Mouse (Mus musculus): ENCODE data around the gene Slc32a1.
A peak's percentile ranks its signal among the peaks of the same experiment; 100 is the strongest.

Slc32a1 gene

DNA sequence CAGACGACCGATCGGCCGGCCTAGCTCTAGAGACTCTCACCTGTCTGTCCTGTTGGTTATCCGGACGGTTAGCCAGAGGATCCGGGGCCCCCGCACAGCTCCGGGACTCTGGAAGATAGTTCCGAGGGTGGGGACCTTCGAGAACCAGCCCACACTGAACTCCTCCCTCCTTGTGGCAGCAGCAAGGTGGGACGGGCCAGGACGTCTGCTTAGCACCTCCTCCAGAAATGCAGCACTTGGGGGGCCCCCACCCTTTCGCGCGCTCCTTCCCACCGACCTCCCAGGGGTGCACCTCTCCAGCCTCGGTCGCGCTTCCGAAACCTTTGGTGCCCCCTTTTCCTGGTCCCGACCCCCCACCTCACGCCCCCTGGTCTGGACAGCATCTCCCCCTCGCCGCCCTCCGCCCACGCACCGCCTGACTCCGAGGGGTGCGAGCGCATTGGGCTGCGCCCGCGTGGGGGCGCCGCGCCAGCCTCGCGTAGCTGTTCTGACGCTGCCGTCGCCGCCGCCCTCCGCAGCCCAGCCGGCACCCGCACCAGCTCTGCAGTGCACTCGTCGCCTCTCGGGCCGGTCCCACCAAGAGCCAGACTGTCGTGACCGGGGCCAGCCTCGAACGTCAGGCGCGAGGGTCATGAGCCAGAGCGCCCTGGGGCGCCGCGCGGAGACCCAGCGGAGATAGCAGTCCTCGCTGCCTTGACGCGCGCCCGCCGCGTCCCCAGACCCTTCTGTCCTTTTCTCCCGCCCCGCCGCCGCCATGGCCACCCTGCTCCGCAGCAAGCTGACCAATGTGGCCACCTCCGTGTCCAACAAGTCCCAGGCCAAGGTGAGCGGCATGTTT is at the start of gene Slc32a1:
TSS of gene Slc32a1 (plus strand) at position 280 of the 838 bp plus-strand sequence.
- no peak for DNase-seq

DNA sequence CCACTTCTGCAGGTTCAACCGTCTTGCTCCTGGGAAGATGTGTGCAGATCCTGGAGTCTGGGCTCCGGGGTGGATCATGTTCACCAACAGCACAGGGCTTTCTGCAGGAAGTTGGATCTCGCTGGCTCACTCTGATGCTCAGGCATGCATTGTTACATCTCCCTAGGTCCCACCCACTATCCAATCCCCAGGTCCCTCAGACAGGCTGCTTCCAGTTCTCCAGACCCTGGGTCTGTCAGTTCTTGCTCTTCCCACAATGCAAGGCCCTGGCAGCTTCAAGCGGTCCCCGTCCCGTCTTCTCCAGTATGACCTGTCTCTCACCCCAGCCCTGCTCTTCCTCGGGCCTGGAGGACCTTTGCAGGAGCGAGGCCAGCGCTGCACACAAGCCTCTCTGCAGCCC is 49.8 kb upstream of the Slc32a1 start:
- DNase-seq, result no peak

DNA sequence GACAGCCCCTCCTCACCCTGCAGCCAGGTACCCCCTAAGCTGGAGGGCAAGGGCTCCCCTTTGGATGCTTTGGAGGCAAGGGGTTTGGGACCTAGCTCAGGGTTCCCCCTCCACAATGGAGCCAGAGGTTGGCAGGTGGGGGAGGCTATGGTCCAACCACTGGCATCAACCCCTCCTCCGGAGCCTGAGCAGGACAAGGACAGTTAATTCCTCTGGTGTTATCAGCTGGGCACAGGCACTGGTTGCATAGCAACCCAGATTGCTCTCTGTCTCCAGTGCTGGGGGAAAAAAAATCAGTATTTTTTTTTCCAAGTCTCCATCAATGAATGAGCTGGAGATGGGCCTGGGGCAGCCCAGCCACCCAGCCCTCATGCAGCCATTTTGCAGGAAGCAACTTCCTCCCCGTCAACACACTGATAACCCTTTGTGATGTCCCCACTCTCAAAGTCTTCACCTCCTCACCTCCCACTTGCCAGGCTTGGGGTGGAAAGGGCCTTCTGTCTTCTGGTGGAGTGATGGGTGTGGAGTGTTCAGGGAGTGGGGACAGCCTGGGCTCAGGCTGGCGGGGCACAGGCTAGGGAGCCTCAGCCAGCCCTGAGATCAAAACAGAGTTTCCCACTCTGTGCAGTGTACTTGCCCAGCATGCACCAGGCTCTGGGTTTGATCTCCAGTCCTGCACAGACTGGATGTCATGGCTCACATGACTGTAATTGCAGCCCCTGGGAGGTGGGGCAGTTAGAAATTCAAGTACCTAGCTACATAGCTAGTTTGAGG is 49.0 kb upstream of the Slc32a1 start:
- no peak for DNase-seq

DNA sequence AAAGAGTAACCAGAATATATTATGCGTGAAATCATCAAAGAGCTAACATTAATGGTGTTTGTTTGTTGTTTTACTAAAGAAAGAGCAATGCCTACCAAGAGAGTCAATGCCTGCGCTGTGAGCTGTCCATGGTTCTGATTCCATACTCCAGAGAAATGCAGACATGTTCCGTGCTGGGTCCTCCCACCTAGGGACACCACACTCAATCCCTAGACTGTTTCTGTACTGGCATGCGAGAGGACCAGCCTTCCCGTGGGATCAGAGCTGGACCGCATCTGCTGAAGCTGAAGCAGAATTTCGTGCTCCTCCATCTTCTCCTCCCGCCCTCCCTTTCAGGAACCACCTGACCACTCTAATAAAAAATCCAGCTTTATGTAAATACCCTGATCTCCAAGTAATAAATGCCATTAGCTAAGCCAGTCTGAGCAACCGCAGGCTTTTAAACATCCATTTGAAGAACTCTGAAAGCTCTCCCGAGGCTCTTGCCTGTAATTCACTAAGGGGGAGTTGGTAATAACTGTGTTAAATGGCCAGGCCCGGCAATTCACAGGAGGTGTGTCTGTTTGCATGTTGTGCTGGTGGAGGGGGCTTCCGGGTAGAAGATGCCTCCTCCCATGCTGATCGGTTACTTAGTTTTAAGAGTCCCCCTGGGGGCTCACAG is 40.0 kb upstream of the Slc32a1 start:
- DNase-seq, result no peak

DNA sequence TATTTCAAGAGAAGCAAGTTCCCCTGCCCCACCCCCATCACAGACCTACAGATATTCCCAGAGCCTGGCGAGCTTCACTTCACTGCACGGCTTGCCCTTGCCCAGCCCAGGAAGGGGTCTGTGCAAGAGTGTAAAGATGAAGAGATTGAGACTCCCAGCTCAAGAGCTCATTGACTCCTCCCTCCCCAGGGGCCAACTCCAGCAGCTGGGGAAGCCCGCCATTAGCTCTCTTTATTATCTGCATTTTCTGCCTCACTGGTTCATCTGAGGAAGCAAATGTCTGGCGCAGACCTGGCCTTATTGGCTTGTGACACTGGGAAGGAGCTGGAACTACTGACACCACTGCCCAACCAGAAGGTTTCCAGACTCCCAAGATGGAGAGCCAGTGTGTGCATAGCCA is 30.6 kb upstream of the Slc32a1 start:
- no peak for DNase-seq

DNA sequence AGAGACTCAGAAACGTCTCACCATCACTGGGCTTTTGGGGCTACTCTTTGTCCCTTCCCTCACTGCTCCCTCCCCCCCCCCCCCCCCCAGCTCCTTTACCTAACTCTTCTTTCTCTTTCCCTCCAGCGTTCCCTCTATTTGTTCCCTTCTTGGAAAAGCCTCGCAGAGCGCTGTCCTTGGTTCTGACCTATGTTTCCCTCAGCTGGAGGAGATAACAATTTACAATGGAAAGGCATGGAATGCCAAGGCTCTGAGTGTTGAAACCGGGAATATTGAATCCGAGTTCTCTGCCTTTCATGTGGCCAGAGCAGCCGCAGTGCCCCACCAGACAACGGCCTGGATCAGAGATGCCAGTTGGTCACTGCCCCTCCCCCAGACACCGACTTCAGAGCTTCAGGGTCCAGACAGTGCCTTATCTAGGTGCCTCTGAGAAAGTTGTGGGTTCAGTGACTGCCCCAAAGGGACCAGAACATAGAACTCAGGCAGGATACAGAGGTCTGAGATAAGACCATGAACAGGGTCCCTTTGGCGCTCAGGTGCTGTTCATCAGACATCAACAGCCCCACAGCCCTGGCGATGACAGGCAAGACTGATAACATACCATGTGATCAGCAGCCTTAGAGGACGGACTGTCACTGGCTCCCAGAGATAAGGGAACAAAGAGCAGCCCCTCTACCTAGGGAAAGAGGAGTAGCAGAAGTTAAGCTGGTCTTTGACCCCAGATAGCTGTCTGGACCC is 25.8 kb upstream of the Slc32a1 start:
- DNase-seq, result no peak

DNA sequence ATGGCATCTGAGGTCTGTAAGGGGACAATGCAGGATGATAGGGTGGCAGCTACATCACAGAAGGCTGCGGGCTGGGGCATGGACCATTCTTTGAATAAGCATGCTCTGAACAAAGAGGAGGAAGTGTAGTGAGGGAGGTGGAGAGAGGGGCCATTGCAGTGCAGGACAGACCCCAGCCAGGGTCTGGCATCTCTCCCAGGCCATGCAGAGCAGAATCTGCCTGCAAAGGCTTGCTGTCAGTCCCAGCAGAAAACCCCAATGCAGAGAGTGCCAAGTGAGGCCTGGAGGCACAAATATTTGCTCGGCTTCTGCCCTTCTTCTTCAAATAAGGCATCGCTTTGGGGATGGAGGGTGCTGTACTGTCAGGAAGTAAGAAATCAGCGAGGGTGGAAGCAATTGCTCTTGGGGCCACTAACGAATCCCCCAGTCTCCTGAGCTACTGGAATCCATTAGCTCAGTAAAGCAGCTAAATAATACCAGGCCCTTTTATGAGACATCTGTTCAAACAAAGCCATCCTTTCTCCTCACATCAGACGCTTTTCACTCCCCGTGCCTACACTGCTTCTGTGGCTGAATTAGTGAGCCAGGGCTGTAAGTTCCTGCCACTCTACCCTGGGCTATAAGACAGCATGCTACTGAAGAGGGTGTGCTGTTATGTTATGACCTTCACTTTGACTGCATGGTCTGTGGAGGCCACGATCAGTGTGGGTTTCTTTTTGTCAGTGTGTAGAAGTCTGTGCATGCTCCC is 21.9 kb upstream of the Slc32a1 start:
- no peak for DNase-seq

DNA sequence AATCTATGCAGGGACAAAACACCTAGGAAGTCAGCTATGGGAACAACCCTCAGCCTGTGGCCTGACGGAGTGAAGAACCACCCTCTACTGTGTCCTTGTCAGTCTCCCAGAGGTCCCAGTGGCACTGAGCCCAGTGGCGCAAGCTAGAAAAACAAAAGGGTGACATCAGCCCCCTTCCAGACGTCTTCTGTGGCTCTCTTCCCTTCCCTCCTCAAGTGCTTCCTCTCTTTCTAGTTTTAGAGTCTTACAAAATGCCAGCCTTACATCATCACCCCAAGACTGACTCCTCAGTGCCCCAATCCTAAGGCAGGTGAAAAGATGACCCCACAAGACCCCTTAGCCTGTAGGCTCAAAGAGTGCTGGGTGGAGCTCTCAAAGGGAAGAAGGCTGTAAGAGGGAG is 20.1 kb upstream of the Slc32a1 start:
- no peak for DNase-seq

DNA sequence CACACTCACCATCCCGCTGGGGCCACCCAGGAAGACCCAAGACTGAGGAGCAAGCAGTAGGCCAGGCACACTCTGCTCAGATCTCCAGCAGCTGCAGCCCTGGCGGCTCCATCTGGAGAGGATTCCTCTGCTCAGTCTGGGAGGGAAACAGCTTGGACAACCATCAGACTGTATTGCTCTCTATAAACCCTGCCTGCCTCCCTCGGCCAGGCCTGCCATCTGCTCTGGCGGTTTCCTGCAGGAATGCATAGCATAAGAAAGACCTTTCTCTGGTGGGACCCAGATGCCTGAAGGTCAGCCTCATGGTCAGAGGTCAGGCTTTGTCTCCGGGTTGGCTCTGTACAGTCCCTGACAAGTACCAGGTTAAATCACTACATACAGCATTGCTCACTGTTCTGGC is 19.3 kb upstream of the Slc32a1 start:
- no peak for DNase-seq

DNA sequence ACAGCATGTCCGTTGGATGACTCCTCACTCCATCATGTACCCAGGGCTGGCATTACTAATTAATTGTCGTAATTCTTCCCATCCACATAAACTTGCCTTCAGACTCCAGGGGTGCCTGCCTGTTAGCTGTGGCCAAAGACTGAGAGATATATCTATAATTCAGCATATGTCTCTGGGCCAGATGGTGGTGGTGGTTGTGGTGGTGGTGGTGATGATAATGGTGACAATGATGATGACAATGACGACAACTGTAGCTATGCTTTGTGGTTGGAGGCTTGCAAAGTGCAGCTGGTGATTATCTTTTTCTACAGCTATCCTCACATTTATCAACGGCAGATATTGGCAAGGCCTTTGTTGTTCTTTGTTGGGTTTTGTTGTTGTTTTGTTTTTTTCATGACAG is 17.2 kb upstream of the Slc32a1 start:
- no peak for DNase-seq

DNA sequence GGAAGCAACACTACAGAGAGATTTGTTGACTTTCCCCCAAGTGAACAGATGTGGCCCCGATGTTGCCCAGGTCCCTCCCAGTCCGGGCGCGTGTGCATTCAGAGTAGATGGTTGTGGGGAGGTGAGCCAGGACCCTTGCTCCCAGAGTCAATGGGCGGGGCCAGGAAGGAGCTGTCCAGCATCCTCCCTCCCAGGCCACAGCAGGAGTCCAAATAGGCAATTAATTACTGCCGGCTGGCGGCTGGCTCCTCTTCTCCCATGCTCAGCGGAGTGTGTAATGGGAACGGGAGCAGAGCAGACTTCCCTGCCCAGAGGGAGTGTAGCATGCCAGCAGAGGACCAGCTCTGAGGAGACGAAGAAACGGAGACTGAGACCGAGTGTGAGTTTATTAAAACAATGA is 15.5 kb upstream of the Slc32a1 start:
- peak; percentile 47 for DNase-seq

DNA sequence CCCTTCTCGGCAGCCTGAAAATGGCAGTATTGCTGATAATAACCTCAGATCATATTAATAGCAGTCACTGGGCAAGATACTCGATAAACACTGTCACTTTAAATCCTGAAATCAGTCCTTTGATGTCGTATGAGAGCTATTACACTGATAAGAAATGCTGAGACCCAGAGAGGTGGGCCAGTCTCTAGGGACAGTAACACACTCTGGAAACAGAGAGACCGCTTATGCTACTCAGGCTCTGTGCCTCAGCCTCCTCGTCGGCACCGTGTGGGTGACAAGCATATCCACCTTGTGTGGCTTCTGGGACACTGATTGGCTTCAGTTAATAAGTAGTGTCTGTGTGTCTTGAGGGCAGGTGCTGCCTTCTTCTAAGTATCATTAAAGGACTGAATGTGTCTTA is 15.0 kb upstream of the Slc32a1 start:
- no peak for DNase-seq

DNA sequence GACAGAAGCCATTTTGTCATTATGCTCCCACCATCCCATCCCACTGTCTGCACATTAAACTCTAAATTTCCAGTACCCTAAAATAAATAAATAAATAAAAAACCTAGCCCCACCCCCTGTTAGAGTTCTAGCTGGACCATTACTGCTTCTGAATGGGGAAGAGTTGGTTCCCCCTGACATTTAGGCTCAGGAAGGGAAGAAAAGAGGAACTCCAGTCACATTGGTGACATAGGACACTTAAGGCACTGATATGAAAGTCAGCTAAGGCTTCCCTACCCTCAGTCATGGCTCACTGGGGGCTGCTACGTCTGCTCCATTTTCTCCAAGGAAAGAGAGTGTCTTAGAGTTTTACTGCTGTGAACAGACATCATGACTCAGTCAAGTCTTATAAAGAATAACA is 13.8 kb upstream of the Slc32a1 start:
- DNase-seq, result no peak

DNA sequence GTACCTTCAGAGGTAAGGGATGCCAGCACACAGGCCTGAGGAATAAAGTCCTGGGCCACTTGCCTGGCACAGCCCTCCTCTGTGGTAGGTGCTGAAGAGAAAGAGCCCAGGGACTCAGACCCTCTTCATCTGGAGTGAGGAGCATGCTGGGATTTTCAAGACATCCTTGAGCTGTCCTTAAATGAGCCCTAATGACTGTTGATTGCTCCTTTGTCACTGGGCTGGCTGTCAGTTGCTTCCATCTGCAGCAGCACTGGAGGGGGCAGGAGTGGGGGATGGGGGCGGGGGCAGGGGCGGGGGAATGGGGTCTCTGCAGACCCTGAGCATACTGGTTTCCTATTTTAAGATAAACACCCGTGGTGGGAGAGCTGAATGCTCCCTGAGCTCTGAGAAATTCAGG is 10.1 kb upstream of the Slc32a1 start:
- DNase-seq, result no peak

DNA sequence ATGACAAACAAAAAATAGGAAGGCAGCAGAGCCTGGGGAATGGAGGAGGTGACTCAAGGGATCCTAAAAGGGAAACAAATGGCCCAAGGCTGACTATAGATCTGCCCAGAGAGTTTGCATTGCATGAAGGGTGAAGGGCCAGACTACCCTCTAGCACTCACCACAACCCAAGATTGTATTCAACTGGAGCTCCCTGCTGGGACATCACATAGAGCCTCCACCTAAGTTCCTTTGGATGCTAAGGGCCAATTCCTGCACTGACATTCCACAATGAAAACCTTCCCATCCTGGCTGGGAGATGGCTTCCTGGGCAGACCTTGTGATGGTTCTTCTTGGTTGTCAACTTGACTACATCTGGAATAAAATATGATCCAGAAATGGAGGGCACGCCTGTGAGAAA is 9.2 kb upstream of the Slc32a1 start:
- DNase-seq, result no peak

DNA sequence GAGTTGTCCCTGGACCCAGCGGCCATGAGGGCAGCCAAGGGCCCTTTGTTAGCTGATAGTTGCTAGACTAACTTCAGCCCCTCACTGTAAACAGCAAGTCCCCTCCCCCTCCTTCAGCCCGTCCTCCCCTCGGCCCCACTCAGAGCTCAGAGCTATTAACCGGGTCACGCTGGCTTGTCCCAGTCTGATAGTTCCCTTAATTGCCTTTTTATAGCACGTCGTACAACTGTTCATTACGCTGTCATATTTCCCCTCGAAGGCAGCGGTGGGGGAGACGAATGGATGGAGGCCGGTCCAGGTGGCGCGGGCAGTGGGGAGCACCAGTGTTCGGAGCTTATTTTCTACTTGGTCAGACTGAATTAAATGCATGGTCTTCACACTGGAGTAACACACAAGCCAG is 7.9 kb upstream of the Slc32a1 start:
- DNase-seq, result no peak

DNA sequence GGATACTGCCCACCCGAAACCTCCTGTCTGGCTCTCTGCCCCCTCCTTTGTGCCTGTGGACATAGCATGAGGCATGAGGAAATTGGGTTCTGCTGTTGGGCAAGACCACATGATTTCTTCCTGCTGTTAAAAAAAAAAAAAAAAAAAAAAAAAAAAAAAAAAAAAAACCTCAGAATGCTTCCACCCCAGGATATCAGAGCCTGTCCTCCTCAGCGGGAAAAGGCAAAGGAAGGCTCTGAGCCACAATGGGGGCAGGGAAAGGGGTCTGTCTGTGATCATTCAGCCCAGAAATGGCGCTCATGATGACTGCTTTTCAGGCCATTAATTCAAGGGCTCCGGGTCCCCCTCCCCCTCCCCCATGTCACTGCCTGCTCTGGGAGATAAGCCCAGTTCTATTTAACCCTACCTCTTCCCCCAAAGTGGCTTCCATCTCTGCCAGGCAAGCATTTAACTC is 4.0 kb upstream of the Slc32a1 start:
- no peak for DNase-seq

DNA sequence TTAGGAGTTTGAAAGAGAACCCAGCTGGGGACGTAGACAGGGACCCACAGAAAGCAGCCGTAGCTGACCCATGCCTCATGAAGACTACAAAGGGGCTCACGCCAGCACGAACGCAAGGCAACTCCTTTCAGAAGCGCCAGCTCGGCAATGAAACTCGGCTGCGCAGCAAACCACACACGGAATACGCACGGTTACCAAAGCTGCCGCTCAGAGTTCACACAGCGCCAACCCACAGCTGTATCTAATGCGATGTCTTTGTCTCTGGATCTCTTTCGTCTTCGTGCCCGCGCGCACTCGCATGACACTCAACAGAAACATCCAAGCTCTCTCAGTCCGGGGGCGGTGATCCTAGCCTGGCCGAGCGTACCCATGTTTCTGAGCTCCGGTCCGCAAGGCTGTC is 886 bp upstream of the Slc32a1 start:
- no peak for DNase-seq

DNA sequence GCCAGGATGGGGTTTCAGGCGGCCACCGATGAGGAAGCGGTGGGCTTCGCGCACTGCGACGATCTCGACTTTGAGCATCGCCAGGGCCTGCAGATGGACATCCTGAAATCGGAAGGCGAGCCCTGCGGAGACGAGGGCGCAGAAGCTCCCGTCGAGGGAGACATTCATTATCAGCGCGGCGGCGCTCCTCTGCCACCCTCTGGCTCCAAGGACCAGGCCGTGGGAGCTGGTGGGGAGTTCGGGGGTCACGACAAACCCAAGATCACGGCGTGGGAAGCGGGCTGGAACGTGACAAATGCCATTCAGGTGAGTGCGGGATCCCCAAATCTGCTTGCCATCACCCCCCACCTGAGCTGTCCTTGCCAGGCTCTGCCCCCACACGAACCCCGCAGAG is 756 bp downstream of the Slc32a1 start:
- no peak for DNase-seq

DNA sequence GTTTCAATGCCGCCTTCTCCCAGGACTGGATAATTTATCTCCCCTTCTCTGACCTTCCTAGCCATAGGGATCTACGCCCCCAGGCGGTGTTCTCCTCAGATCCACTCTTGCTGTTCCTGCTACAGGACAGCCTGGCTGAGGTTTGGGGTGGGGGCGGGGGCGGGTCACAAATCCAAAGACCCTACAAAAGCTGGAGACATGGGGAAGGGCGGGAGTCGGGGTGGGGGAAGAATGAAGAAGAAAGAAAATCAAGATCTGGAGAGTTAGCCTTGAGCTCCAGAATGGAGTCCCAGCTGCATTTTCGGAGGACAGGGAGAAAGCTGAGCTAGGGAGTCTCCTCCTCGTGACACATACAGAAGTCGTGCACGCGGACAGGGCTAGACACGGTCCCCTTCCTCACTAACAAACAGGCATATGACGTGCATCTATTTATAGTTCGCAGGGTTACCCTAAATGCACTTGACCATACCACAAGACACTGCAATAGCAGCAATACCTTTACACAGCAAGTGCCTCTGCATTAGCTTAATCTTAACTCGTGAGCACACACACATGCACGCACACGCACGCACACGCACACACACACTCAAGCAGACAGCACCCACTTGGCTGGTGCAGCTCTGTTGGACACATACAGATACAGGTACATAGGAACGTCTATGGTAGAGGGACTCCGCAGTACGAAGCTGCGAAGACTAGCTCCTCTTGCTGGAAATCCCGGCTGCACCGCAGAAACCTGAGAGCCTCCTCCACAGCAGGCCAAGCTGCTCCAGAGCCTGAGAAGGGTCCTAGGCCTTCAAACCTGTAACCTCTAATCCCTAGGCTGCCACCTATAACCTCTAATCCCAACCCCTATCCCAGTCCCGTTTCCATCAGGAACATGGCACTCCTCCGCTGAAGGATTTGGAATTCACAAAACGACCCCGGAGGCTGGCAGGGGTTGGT is 1.4 kb downstream of the Slc32a1 start:
- no peak for DNase-seq

DNA sequence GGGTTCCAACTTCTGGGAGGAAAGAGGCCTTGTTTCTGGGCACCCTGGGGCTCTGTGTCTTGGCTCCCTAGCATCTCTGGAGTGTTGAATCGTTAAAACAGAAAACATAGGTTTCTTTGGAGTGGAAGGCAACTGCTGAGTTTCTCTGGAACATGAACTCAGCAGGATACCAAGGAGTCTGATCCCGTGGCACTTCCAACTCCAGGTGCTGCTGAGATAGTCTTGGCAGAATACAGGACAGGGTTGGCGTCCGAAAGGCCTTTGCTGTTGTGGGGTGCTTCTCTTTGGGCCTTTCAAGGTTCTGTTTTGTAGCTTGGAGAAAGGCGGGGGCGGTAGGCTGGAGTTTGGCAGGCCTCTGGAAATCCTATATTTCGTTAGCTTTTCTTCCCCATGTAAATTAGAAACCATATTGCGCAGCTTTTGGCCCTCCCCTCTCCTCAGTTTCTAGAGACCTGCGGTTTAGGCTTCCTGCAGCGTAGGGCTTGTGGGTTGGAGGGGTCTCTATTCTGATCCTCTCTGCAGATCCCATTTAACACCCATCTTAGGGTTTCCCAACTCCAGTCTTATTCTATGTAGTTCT is 2.2 kb downstream of the Slc32a1 start:
- DNase-seq, result no peak

Data from cerebellum, adult 9-10 months (tissue).